Mouse (Mus musculus) stomach, postnatal 0 days (tissue): Measurements from ENCODE around the gene Iqce.

ENCODE experiments used
- CTCF ChIP-seq: IDR thresholded peaks from 2 replicates; pipeline ENCODE4 v1.5.1; 2016; ENCODE audit warnings: antibody characterized with exemption, low read depth, mild to moderate bottlenecking, moderate library complexity
- EP300 ChIP-seq: optimal IDR thresholded peaks from 2 replicates; pipeline ENCODE3; 2016; ENCODE audit warnings: antibody characterized with exemption

GRCm38 (mm10) chr5:140649101-140649667, 53.0 kb downstream of the Iqce start:
- no peak for TF ChIP-seq CTCF
- TF ChIP-seq EP300: no peak
